Mouse (Mus musculus): ENCODE data around the gene Tec.

The Tec gene

GRCm38 (mm10) chr5:72783123-72783522 is 85.2 kb downstream of the Tec start:
- no peak for DNase-seq (ENCODE audit: low read depth)

GRCm38 (mm10) chr5:72781776-72782175 is 86.5 kb downstream of the Tec start:
- DNase-seq (ENCODE audit: low read depth): no peak

GRCm38 (mm10) chr5:72776595-72776994 is 91.7 kb downstream of the Tec start:
- no peak for DNase-seq (ENCODE audit: low read depth)

- DNase-seq (ENCODE audit: low read depth): no peak
Measured at GRCm38 (mm10) chr5:72776127-72776526, 92.2 kb downstream of the Tec start.

DNA sequence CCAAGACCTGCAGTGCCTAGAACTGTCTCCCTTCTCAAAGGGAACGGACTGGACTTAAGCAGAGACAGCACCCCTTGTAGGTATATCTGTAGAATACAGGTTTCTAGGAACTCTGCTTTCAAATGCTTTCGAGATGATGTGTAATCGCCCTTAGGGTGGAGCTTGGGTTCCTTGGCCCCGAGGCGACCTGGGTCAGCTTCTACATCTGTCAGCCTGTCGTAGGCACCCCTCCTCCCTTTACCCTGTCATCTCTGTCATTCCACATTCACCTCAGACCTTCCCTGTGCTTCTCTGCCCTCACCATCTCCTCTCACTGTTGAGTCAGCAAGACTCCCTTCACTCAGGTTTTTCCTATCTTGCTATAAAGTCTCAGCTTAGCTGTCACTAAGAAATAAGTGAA is 98.4 kb downstream of the Tec start:
- DNase-seq (ENCODE audit: low read depth): no peak

DNA sequence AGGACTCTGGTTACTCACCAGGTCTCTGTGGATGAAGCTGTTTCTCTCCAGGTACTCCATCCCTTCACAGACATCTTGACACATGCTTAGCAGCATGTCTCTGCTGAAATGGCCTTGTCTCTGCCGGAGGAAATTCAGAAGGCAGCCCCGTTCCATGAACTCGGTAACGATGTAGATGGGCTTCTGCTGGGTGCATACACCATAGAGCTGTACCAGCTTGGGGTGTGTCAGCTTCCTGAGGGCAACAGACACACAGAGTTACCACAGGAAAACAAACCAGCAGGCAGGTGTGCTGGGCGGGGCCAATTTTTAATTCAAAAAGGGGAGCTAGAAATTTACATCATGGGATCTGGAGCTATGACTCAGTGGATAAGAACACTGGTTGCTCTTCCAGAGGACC is 104.7 kb downstream of the Tec start:
- DNase-seq (ENCODE audit: low read depth): peak; percentile 56

GRCm38 (mm10) chr5:72763025-72763424 is 105.3 kb downstream of the Tec start:
- no peak for DNase-seq (ENCODE audit: low read depth)

GRCm38 (mm10) chr5:72761758-72762157 is 106.5 kb downstream of the Tec start:
- DNase-seq (ENCODE audit: low read depth): no peak

- DNase-seq (ENCODE audit: low read depth): peak; percentile 73
Measured at GRCm38 (mm10) chr5:72761237-72761636, 107.0 kb downstream of the Tec start.

DNA sequence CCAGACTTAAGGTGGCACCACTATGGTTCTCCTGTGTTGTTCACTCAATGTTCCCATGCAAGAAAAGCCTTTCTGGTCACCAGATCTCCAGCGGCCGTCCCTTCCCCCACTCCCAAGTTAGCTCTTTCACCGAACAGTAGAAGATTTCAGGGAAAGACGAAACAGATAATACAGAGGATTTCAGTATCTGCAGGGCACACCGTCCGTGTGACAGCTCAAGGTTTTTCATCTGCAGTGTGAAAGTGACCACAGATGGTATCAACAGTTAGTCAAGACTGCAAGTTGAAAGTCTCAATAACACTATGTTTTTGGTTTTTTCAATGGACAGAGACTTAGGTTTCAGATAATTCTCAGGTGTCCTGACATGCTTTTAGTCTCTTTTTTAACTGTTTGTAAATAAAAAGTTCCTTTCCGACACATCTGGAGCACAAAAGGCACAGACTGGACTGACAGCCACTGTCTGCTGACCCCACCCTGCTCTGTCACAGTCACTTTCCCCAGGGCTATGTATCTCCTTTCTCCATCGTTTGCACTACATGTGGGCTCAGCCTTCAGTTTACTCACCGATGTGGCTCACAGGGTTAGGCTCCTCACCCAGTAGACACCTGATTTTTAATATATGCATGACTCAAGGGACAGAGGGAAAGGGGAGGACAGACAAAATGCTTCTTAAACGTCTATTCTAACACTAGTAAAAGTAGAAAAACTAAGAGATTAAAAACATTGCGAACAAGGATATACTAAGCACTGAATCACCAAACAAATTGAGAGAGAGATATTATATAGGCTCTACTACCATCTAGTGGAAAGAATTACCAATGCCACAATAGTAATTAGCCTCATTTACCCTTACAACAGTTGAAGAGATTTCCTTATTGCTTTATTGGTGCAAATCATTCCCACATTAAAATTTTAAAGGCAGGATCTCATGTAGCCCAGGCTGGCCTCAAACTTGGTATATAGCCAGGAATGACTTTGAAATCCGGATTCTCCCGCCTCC is 109.1 kb downstream of the Tec start:
- DNase-seq (ENCODE audit: low read depth): peak; percentile 78

DNA sequence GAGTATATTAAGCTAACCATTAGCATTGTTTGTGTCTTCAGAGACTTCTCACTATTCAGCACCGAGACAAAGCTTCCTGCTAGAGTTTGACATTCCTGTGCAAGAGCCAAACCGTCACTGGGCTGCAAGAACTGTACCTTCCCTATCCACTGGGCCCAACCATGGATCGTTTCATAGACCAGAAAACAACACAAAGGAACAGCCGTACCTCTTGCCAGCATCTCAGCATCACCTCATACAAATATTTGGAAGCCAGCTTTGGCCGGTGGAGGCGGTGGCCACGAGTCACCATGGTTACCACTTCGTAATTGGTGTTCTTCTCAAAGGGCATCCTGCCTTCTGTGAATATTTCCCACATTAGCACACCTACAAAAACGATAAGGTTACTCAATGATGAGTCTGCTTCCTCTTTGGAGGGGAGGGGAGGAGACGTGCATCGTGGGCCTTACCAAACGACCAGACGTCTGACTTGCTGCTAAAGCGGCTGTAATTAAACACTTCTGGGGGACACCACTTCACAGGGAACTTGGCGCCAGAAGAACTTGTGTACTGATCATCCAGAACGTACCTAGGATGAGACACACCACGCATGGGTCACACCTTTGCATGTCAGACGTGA is 111.0 kb downstream of the Tec start:
- DNase-seq (ENCODE audit: low read depth): peak; percentile 54

GRCm38 (mm10) chr5:72755941-72756340 is 112.3 kb downstream of the Tec start:
- DNase-seq (ENCODE audit: low read depth): no peak

DNA sequence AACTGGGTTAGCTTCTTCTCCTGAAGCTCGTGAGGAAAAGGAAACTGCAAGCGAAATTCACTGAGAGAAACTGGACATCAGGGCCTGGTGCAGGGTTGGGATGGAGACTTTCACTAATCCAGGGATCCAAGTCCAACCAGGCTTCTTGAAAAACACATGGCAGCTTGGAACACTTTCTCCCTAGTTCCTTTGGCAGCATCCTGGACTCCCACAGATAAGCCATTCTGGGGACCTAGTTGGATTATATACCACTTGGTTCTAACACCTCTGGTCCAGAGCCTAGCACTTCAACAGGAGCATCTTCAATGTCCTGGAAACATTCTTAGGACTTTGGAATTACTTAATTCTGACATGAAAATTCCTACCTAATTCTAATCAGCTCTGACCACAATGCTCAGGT is 113.2 kb downstream of the Tec start:
- no peak for DNase-seq (ENCODE audit: low read depth)

DNA sequence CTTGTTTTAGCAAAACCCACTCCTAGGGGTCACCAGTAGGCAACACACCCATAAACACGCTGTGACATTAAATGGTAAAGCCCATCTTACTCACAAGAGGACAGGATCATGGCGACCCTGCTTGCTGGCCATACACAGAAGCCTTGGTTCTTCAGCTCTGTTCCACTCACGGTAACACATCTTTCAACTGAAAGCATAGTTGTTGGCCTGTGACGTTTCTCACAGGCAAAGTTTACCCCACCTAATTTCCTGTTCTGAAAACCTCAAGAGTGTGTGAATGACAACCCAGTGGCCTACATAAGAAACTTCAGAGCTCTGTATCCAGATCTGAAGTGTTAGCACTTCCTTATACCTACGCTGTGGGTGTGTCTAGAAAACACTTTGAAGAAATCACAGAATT is 115.7 kb downstream of the Tec start, which contains the start of gene Txk:
TSS of gene Txk (minus strand) at position 193 of the 400 bp plus-strand sequence.
- DNase-seq (ENCODE audit: low read depth): peak; percentile 93

- no peak for DNase-seq (ENCODE audit: low read depth)
Measured at GRCm38 (mm10) chr5:72751056-72751758, 117.1 kb downstream of the Tec start.

DNA sequence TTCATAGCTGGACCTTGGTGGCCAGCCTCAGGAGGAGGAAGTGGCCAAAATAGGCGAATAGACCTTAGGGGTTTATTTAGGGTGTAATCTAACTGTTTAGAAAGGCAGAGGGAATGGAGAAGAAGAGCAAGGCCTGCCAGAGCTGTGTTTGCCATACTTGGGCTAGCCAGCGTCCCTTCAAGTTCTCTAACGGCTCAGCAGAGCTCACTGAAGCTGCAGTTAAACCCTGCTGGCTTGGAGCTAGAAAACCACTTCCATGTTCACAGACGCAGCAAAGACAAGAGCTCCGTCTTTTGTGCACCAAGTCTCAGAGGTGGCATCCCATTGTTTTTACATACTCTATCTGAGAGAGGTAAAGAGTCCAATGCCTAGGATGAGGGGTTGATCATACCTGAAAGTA is 118.1 kb downstream of the Tec start:
- DNase-seq (ENCODE audit: low read depth): peak; percentile 53

DNA sequence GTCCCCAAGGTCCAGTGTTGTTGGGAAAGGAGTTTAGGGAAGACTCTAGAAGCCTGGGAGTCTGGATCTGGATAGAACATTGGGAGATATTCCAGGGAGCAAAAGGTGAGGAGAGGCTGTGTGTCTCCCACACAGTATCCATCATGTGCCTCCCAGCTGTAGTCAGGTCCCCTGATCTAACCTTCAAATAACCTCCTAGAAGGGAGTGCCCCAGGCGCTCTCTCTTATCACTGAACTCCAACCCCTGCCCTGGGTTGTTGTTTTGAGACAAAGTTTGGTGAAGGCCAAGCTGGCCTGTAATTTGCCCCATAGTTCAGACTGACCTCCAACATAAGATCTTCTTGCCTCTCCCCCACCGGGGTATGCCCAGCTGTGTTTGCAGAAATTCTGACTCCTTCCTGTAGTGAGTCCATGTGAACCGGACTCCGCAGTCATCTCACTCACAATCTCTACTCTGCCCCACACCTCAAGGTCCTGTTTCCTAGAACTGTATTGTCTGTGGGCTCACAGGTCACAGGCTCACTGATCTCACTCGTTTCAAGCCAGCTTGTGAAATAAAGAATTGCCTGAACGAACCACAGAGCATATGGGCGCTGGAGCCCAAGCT is 119.5 kb downstream of the Tec start:
- DNase-seq (ENCODE audit: low read depth): no peak

GRCm38 (mm10) chr5:72747384-72747783 is 120.9 kb downstream of the Tec start:
- no peak for DNase-seq (ENCODE audit: low read depth)

DNA sequence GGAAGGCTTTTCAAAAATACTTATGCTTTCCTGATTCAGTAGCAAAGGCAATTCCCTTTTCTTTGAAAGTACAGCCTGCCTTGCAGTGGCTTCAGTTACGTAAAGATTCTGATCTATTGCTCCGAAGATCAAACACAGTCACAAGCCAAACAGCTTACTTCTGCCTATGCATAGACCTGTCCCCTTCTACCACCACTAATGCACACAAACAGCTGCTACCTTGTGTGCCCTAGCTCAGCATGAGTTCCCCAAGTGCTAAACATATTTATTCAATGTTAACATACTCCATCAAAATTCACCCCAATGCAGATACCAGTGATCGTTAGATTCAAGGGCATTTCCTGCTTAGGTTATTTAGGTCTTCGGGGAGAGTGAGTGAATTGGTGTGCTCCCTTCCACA is 121.8 kb downstream of the Tec start:
- DNase-seq (ENCODE audit: low read depth): peak; percentile 66

DNA sequence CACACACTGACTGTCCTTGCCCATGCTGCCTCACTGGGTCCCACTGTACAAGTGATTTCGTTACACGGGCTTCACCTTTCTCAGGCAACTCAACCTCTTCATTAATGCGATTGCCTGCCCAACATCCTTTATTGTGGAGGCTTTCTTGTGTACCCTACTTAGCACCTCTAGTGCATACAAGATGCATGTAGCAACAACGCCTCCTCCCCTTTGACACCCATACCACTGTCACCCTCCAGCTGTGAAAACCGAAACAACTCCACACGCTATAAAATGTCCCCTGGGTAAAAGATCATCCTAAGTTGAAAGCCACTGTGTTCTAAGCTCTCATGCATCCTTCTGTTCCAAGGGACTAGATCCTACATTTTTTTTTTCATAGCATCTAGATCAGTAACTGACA is 125.2 kb downstream of the Tec start:
- no peak for DNase-seq (ENCODE audit: low read depth)

- no peak for DNase-seq (ENCODE audit: low read depth)
Measured at GRCm38 (mm10) chr5:72736868-72737267, 131.4 kb downstream of the Tec start.

GRCm38 (mm10) chr5:72736437-72736836 is 131.8 kb downstream of the Tec start:
- DNase-seq (ENCODE audit: low read depth): no peak
